Comparison of ENCODE assay signal across 11 mouse cellular contexts in genomic region chr17:78351676-78352499, GRCm38 (mm10).
A peak's percentile ranks its signal among the peaks of the same experiment; 100 is the strongest.
DNase-seq lines count a peak whose midpoint lies in the region; ATAC-seq and TF ChIP-seq lines count a peak whose summit lies in the region.
"Had no signal": no experiment of that assay in that cellular context is flagged by ENCODE, and none has a peak within 500 bp of the region (broad histone marks: within the 10 kb centered on the region; RNA-seq: fewer than 3 reads in every experiment).

No protein-coding gene starts in this region.

- H3K36me3 ChIP-seq in heart, embryonic 16.5 days (ENCODE audit: control insufficient read depth, insufficient read depth): no peaks in the 10 kb centered on the region
- H3K36me3 ChIP-seq in spleen, adult 2 months (ENCODE audit: control insufficient read depth, insufficient read depth, low read length): no peaks in the 10 kb centered on the region; the same call in 1 of the 2 replicates
- no peaks in the 10 kb centered on the region for H3K36me3 ChIP-seq in midbrain, embryonic 14.5 days (ENCODE audit: control insufficient read depth, insufficient read depth, low read length)

- TF ChIP-seq CTCF in spleen, adult 2 months (IDR thresholded peaks at IDR 0.05; ENCODE audit: extremely low read depth, insufficient read depth, insufficient read length, insufficient replicate concordance): no peak

- TF ChIP-seq POLR2A in spleen, adult 2 months (IDR thresholded peaks at IDR 0.05; ENCODE audit: low read depth, low read length): no peak

- 50% methylated on average over 12 of the region's 12 CpGs for WGBS in heart, embryonic 16.5 days
- 29% methylated on average over 12 of the region's 12 CpGs for WGBS in spleen, adult 2 months
- WGBS in midbrain, embryonic 14.5 days: 84% methylated on average over 12 of the region's 12 CpGs

- no peak overlapping the region for H3K9ac ChIP-seq in heart, embryonic 16.5 days (ENCODE audit: low read length)
- H3K9ac ChIP-seq in midbrain, embryonic 14.5 days (replicated peaks; ENCODE audit: low read length): no peak overlapping the region
- H3K9ac ChIP-seq: midbrain, embryonic 12.5 days; stomach, embryonic 15.5 days had no signal

- no peaks in the 10 kb centered on the region for H3K9me3 ChIP-seq in heart, embryonic 16.5 days (replicated peaks; ENCODE audit: control insufficient read depth, low read length)
- no peaks in the 10 kb centered on the region for H3K9me3 ChIP-seq in midbrain, embryonic 14.5 days (ENCODE audit: control insufficient read depth, low read length)
- H3K9me3 ChIP-seq: midbrain, embryonic 12.5 days; stomach, embryonic 15.5 days had no signal

- H3K4me3 ChIP-seq in heart, embryonic 16.5 days (ENCODE audit: low read length): no peak overlapping the region
- no peak overlapping the region for H3K4me3 ChIP-seq in spleen, adult 2 months (ENCODE audit: extremely low read depth, insufficient read depth, insufficient read length)
- no peak overlapping the region for H3K4me3 ChIP-seq in midbrain, embryonic 14.5 days (replicated peaks; ENCODE audit: low read depth, low read length)
- H3K4me3 ChIP-seq: midbrain, embryonic 12.5 days; stomach, embryonic 15.5 days had no signal

- H3K27ac ChIP-seq in heart, embryonic 16.5 days (ENCODE audit: low read length): no peak overlapping the region
- peak overlapping the region; percentile 68 for H3K27ac ChIP-seq in spleen, adult 2 months (ENCODE audit: insufficient read depth, low read length)
- H3K27ac ChIP-seq in midbrain, embryonic 14.5 days (replicated peaks; ENCODE audit: low read depth, low read length): no peak overlapping the region
- H3K27ac ChIP-seq: midbrain, embryonic 12.5 days; stomach, embryonic 15.5 days had no signal

- DNase-seq in heart, adult 9 months (ENCODE audit: low spot score in 2 of 2): no peak
- peak; percentile 28 to 61 for DNase-seq in spleen, adult 2 months (ENCODE audit: low read depth in 1 of 2, low spot score in 2 of 2)
- DNase-seq in spleen, postnatal 14 days (ENCODE audit: low spot score in 2 of 2): no peak
- DNase-seq in thymus, postnatal 4 days: peak; percentile 78
- DNase-seq in midbrain, embryonic 14.5 days: no peak
- no peak for DNase-seq in lung, postnatal 25 days (ENCODE audit: low spot score)
- DNase-seq: gastrocnemius, postnatal 14 days had no signal

- H3K4me1 ChIP-seq in heart, embryonic 16.5 days (ENCODE audit: control insufficient read depth, insufficient read depth, low read length): peaks cover 13% of the 10 kb centered on the region
- peaks cover 13% of the 10 kb centered on the region; the same call in 1 of the 2 replicates for H3K4me1 ChIP-seq in spleen, adult 2 months (ENCODE audit: control insufficient read depth, insufficient read depth, insufficient read length)
- H3K4me1 ChIP-seq in midbrain, embryonic 14.5 days (ENCODE audit: control insufficient read depth, insufficient read depth, low read length): peaks cover 3% of the 10 kb centered on the region; the same call in 1 of the 2 replicates
- H3K4me1 ChIP-seq: stomach, embryonic 15.5 days had no signal

- ATAC-seq in heart, embryonic 16.5 days (replicated peaks; ENCODE audit: extremely low read depth, insufficient read depth, low FRiP score): peak; percentile 50; the same call in 1 of the 2 replicates
- peak; percentile 81 for ATAC-seq in inflammation-experienced regulatory T-cells, adult 6 months
- ATAC-seq in midbrain, embryonic 14.5 days (ENCODE audit: low FRiP score, low TSS enrichment): no peak

- H3K27me3 ChIP-seq in heart, embryonic 16.5 days (ENCODE audit: control insufficient read depth, insufficient read depth, low read length): no peaks in the 10 kb centered on the region
- no peaks in the 10 kb centered on the region for H3K27me3 ChIP-seq in spleen, adult 2 months (ENCODE audit: control insufficient read depth, insufficient read depth, low read length)
- H3K27me3 ChIP-seq in midbrain, embryonic 14.5 days (ENCODE audit: control insufficient read depth, insufficient read depth, low read length): no peaks in the 10 kb centered on the region
- H3K27me3 ChIP-seq: midbrain, embryonic 12.5 days; stomach, embryonic 15.5 days had no signal

- H3K4me2 ChIP-seq in heart, embryonic 16.5 days (ENCODE audit: low read depth, low read length): 0 out of 2 replicates have a peak overlapping the region, but pooled peaks have one; percentile 2
- H3K4me2 ChIP-seq in midbrain, embryonic 14.5 days (ENCODE audit: low read length): no peak overlapping the region
- H3K4me2 ChIP-seq: midbrain, embryonic 12.5 days; stomach, embryonic 15.5 days had no signal

Comparison
In these comparisons a context has a peak if more than half of its experiments do, and no peak if none do; other contexts are left out.
1. DNase-seq: peak in spleen, adult 2 months (2 of 2) and thymus, postnatal 4 days (single experiment); none in heart, adult 9 months (0 of 2), spleen, postnatal 14 days (0 of 2), midbrain, embryonic 14.5 days (single experiment) and lung, postnatal 25 days (single experiment).